Comparison of ENCODE assay signal across 15 mouse cellular contexts in the genomic region with DNA sequence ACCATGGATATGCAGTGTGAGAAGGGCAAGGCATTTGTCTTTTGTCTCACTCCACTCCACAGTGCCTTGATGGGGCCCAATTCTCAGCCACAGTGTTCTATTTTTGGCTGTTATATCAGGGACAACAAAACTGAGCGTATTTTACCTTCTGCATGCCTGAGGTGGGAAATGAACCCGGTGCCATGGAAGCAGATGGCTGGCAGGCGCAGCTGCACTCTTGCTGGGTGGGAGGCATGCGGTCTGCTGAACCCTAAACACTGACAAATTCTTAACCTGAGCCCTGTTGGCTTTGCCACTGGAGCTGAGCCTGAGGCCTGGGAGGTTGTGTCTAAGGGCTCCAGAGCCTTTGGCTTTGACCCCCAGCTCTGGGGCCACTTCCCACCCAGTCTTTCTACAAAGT. TPM values are rescaled to one million over a fixed set of nuclear protein-coding genes. Genes with fewer than 3 reads are reported as not detected.
DNase-seq lines count a peak whose midpoint lies in the region; ATAC-seq and TF ChIP-seq lines count a peak whose summit lies in the region.
"Had no signal": no experiment of that assay in that cellular context is flagged by ENCODE, and none has a peak within 500 bp of the region (broad histone marks: within the 10 kb centered on the region; RNA-seq: fewer than 3 reads in every experiment).

No protein-coding gene starts in this region.

- H3K27ac ChIP-seq in forebrain, postnatal 0 days (ENCODE audit: low read depth, low read length) = peak overlapping the region; percentile 83
- H3K27ac ChIP-seq in forebrain, embryonic 10.5 days = no peak overlapping the region
- H3K27ac ChIP-seq in hindbrain, embryonic 16.5 days (ENCODE audit: low read depth, low read length) = peak overlapping the region; percentile 1; the same call in 1 of the 2 replicates
- no peak overlapping the region for H3K27ac ChIP-seq in hindbrain, embryonic 10.5 days
- H3K27ac ChIP-seq in midbrain, embryonic 13.5 days = peak overlapping the region; percentile 37
- no peak overlapping the region for H3K27ac ChIP-seq in lung, postnatal 0 days (ENCODE audit: low read length)
- H3K27ac ChIP-seq: liver, embryonic 13.5 days had no signal

- no peak for ATAC-seq in forebrain, postnatal 0 days
- ATAC-seq in hindbrain, embryonic 16.5 days = no peak
- no peak for ATAC-seq in midbrain, embryonic 13.5 days
- ATAC-seq in lung, postnatal 0 days = no peak

- H3K4me1 ChIP-seq in forebrain, postnatal 0 days (ENCODE audit: insufficient read depth) = peaks cover 40% of the 10 kb centered on the region
- H3K4me1 ChIP-seq in forebrain, embryonic 10.5 days = no peaks in the 10 kb centered on the region
- peaks cover 24% of the 10 kb centered on the region for H3K4me1 ChIP-seq in hindbrain, embryonic 16.5 days (ENCODE audit: control insufficient read depth, insufficient read depth, low read depth, low read length)
- peaks cover 16% of the 10 kb centered on the region for H3K4me1 ChIP-seq in hindbrain, embryonic 10.5 days (replicated peaks)
- H3K4me1 ChIP-seq in midbrain, embryonic 13.5 days (replicated peaks) = peaks cover 38% of the 10 kb centered on the region
- no peaks in the 10 kb centered on the region for H3K4me1 ChIP-seq in lung, postnatal 0 days (ENCODE audit: insufficient read depth, low read depth, low read length)
- H3K4me1 ChIP-seq: liver, embryonic 13.5 days had no signal

- H3K4me2 ChIP-seq in forebrain, postnatal 0 days (ENCODE audit: low read depth) = no peak overlapping the region
- H3K4me2 ChIP-seq in hindbrain, embryonic 16.5 days (ENCODE audit: low read length) = no peak overlapping the region
- H3K4me2 ChIP-seq in midbrain, embryonic 13.5 days (replicated peaks) = no peak overlapping the region
- H3K4me2 ChIP-seq in lung, postnatal 0 days (replicated peaks; ENCODE audit: low read depth, low read length) = no peak overlapping the region
- H3K4me2 ChIP-seq: liver, embryonic 13.5 days had no signal

- TF ChIP-seq CTCF in forebrain, postnatal 0 days (IDR thresholded peaks at IDR 0.05; ENCODE audit: low read depth) = no peak
- TF ChIP-seq CTCF in lung, postnatal 0 days (IDR thresholded peaks at IDR 0.05) = no peak

- WGBS in forebrain, postnatal 0 days = 53% methylated on average over 4 of the region's 4 CpGs
- 86% methylated on average over 4 of the region's 4 CpGs for WGBS in forebrain, embryonic 10.5 days
- WGBS in hindbrain, embryonic 16.5 days = 74% methylated on average over 4 of the region's 4 CpGs
- 92% methylated on average over 4 of the region's 4 CpGs for WGBS in hindbrain, embryonic 10.5 days
- 94% methylated on average over 4 of the region's 4 CpGs for WGBS in midbrain, embryonic 13.5 days
- WGBS in lung, postnatal 0 days = 86% methylated on average over 4 of the region's 4 CpGs

- no peaks in the 10 kb centered on the region for H3K27me3 ChIP-seq in forebrain, postnatal 0 days (ENCODE audit: insufficient read depth, low read length)
- no peaks in the 10 kb centered on the region for H3K27me3 ChIP-seq in forebrain, embryonic 10.5 days (ENCODE audit: poor library complexity, severe bottlenecking)
- no peaks in the 10 kb centered on the region for H3K27me3 ChIP-seq in hindbrain, embryonic 16.5 days (replicated peaks; ENCODE audit: control insufficient read depth, insufficient read depth, low read length)
- no peaks in the 10 kb centered on the region for H3K27me3 ChIP-seq in hindbrain, embryonic 10.5 days (ENCODE audit: insufficient read depth, poor library complexity, severe bottlenecking)
- no peaks in the 10 kb centered on the region for H3K27me3 ChIP-seq in midbrain, embryonic 13.5 days
- H3K27me3 ChIP-seq in lung, postnatal 0 days (replicated peaks; ENCODE audit: insufficient read depth, low read length) = no peaks in the 10 kb centered on the region
- H3K27me3 ChIP-seq: liver, embryonic 13.5 days had no signal

- no peaks in the 10 kb centered on the region for H3K9me3 ChIP-seq in forebrain, postnatal 0 days (ENCODE audit: low read length)
- no peaks in the 10 kb centered on the region for H3K9me3 ChIP-seq in forebrain, embryonic 10.5 days
- H3K9me3 ChIP-seq in hindbrain, embryonic 16.5 days (ENCODE audit: control insufficient read depth, low read length) = no peaks in the 10 kb centered on the region
- H3K9me3 ChIP-seq in hindbrain, embryonic 10.5 days = no peaks in the 10 kb centered on the region
- H3K9me3 ChIP-seq in midbrain, embryonic 13.5 days = no peaks in the 10 kb centered on the region
- H3K9me3 ChIP-seq in lung, postnatal 0 days (ENCODE audit: low read length) = no peaks in the 10 kb centered on the region
- H3K9me3 ChIP-seq: limb, embryonic 10.5 days; liver, embryonic 13.5 days had no signal

- no peak for TF ChIP-seq EP300 in lung, postnatal 0 days (IDR thresholded peaks at IDR 0.05)

- H3K36me3 ChIP-seq in forebrain, postnatal 0 days (ENCODE audit: insufficient read depth) = no peaks in the 10 kb centered on the region
- peaks cover 75% of the 10 kb centered on the region for H3K36me3 ChIP-seq in forebrain, embryonic 10.5 days (replicated peaks)
- H3K36me3 ChIP-seq in hindbrain, embryonic 16.5 days (ENCODE audit: control insufficient read depth, insufficient read depth, low read length) = no peaks in the 10 kb centered on the region
- peaks cover 56% of the 10 kb centered on the region for H3K36me3 ChIP-seq in hindbrain, embryonic 10.5 days
- peaks cover 11% of the 10 kb centered on the region; the same call in 1 of the 2 replicates for H3K36me3 ChIP-seq in midbrain, embryonic 13.5 days
- H3K36me3 ChIP-seq in lung, postnatal 0 days (ENCODE audit: insufficient read depth, low read length) = no peaks in the 10 kb centered on the region; the same call in 1 of the 2 replicates

- no peak overlapping the region for H3K4me3 ChIP-seq in forebrain, postnatal 0 days (ENCODE audit: low read depth, low read length)
- no peak overlapping the region for H3K4me3 ChIP-seq in forebrain, embryonic 10.5 days
- no peak overlapping the region for H3K4me3 ChIP-seq in hindbrain, embryonic 16.5 days (ENCODE audit: low read length)
- no peak overlapping the region for H3K4me3 ChIP-seq in hindbrain, embryonic 10.5 days
- no peak overlapping the region for H3K4me3 ChIP-seq in midbrain, embryonic 13.5 days (replicated peaks)
- H3K4me3 ChIP-seq in lung, postnatal 0 days (ENCODE audit: low read depth, low read length) = no peak overlapping the region
- H3K4me3 ChIP-seq: limb, embryonic 10.5 days; liver, embryonic 13.5 days had no signal

- H3K9ac ChIP-seq in forebrain, postnatal 0 days = 0 out of 2 replicates have a peak overlapping the region, but pooled peaks have one; percentile 1
- no peak overlapping the region for H3K9ac ChIP-seq in hindbrain, embryonic 16.5 days (ENCODE audit: low read depth, low read length)
- no peak overlapping the region for H3K9ac ChIP-seq in midbrain, embryonic 13.5 days (replicated peaks)
- H3K9ac ChIP-seq in lung, postnatal 0 days (replicated peaks; ENCODE audit: low read depth) = no peak overlapping the region
- H3K9ac ChIP-seq: liver, embryonic 13.5 days had no signal

- DNase-seq in forebrain, postnatal 0 days = no peak
- DNase-seq in forebrain, embryonic 10.5 days (ENCODE audit: extremely low spot score, low spot score) = no peak
- no peak for DNase-seq in hindbrain, embryonic 10.5 days (ENCODE audit: low spot score)
- peak; percentile 20 for DNase-seq in cerebellum, adult 8-10 months
- DNase-seq in right cerebral cortex, adult 18-20 months = no peak
- no peak for DNase-seq in lung, postnatal 0 days (ENCODE audit: low spot score)
- DNase-seq: adrenal gland, adult 2 months; B cell, adult 2 months; embryo, embryonic 11 days; kidney, adult 9 months; liver, embryonic 13.5 days; lung, postnatal 10 days had no signal

RNA-seq across cellular contexts. Expression of a gene that starts 42.6 kb away (rescaled TPM):
- total RNA-seq in forebrain, postnatal 0 days (2014; rRNA removed) = 17.3 and 19.9 TPM in 2 replicates
- polyA plus RNA-seq in forebrain, postnatal 0 days (2015; fragmentation: Nextera tagmentation; extraction: Ambion mirVana) = 6.6 and 8.1 TPM in 2 replicates
- polyA plus RNA-seq in forebrain, embryonic 10.5 days (2016; fragmentation: Nextera tagmentation; extraction: Ambion mirVana) = 44.4 and 44.7 TPM in 2 replicates
- 16.4 and 19.3 TPM in 2 replicates for polyA plus RNA-seq in hindbrain, embryonic 16.5 days (2015; fragmentation: Nextera tagmentation; extraction: Ambion mirVana)
- polyA plus RNA-seq in hindbrain, embryonic 10.5 days (2016; fragmentation: Nextera tagmentation; extraction: Ambion mirVana) = 36.5 and 39.7 TPM in 2 replicates
- 20.6 and 22.2 TPM in 2 replicates for polyA plus RNA-seq in midbrain, embryonic 13.5 days (2015; fragmentation: Nextera tagmentation; extraction: Ambion mirVana)
- polyA plus RNA-seq in lung, postnatal 0 days (2015; fragmentation: Nextera tagmentation; extraction: Ambion mirVana) = 8.1 and 8.6 TPM in 2 replicates

RNA-seq across cellular contexts. Expression of a gene that starts 42.7 kb away (rescaled TPM):
- total RNA-seq in forebrain, postnatal 0 days (2014; rRNA removed) = 39.8 and 61.3 TPM in 2 replicates
- 12.9 and 18.8 TPM in 2 replicates for polyA plus RNA-seq in forebrain, postnatal 0 days (2015; fragmentation: Nextera tagmentation; extraction: Ambion mirVana)
- polyA plus RNA-seq in forebrain, embryonic 10.5 days (2016; fragmentation: Nextera tagmentation; extraction: Ambion mirVana) = 58.1 and 59.3 TPM in 2 replicates
- polyA plus RNA-seq in hindbrain, embryonic 16.5 days (2015; fragmentation: Nextera tagmentation; extraction: Ambion mirVana) = 30.0 and 31.1 TPM in 2 replicates
- 55.7 and 56.8 TPM in 2 replicates for polyA plus RNA-seq in hindbrain, embryonic 10.5 days (2016; fragmentation: Nextera tagmentation; extraction: Ambion mirVana)
- polyA plus RNA-seq in midbrain, embryonic 13.5 days (2015; fragmentation: Nextera tagmentation; extraction: Ambion mirVana) = 40.8 and 49.6 TPM in 2 replicates
- polyA plus RNA-seq in lung, postnatal 0 days (2015; fragmentation: Nextera tagmentation; extraction: Ambion mirVana) = 23.4 and 23.8 TPM in 2 replicates

Comparison
In these comparisons a context has a peak if more than half of its experiments do, and no peak if none do; other contexts are left out.
1. H3K27ac ChIP-seq: peak in forebrain, postnatal 0 days (single experiment), hindbrain, embryonic 16.5 days (single experiment) and midbrain, embryonic 13.5 days (single experiment); none in forebrain, embryonic 10.5 days (single experiment), hindbrain, embryonic 10.5 days (single experiment) and lung, postnatal 0 days (single experiment).